Mouse (Mus musculus) embryonic fibroblast, embryonic 13.5 days (primary cell): ENCODE measurements around the gene Srsf6. TPM values are rescaled to one million over a fixed set of nuclear protein-coding genes. Genes with fewer than 3 reads are reported as not detected.
"Not testable (repeated sequence)": the region's sequence is repeated elsewhere in the genome, so short reads cannot be mapped to it uniquely, and the experiment has no call there.

Experiments used
- H3K27ac ChIP-seq: 2 replicates; pipeline ENCODE4 v1.5.1; 2012; ENCODE audit warnings: low read length, control low read depth, inconsistent platforms; ENCODE audit not compliant: insufficient read depth
- H3K4me1 ChIP-seq: 2 replicates; pipeline ENCODE4 v1.6.1; 2011; ENCODE audit warnings: low read length; ENCODE audit not compliant: control insufficient read depth, insufficient read depth
- H3K4me3 ChIP-seq: 2 replicates; pipeline ENCODE4 v1.5.1; 2011; ENCODE audit warnings: mild to moderate bottlenecking, control low read depth, low read length; ENCODE audit not compliant: insufficient read depth
- CTCF ChIP-seq: IDR thresholded peaks from 2 replicates; pipeline ENCODE4 v1.5.1; 2011; ENCODE audit warnings: mild to moderate bottlenecking, control low read depth, low read length, moderate library complexity, borderline replicate concordance; ENCODE audit not compliant: insufficient read depth
- POLR2A ChIP-seq: IDR thresholded peaks from 2 replicates; pipeline ENCODE4 v1.6.1; 2011; ENCODE audit warnings: low read depth, mild to moderate bottlenecking, control low read depth, low read length, moderate library complexity
- polyA plus RNA-seq: library from polyadenylated mRNA; stranded (reverse); fragments of >200 nt; gene quantifications from 2 replicates; pipeline ENCODE4 v1.2.4, GENCODE M21; 2011; ENCODE audit warnings: low read depth; ENCODE audit not compliant: missing spikeins, insufficient read length

Srsf6 gene
- 198 and 232 TPM in 2 replicates for polyA plus RNA-seq

- TF ChIP-seq CTCF (no peak), POLR2A (peak; percentile 89)
- peak within 1 kb of the TSS; percentile 87 for H3K27ac ChIP-seq
- H3K4me1 ChIP-seq = peaks cover 2% of the 10 kb centered on the region
- peak within 1 kb of the TSS; percentile 95 for H3K4me3 ChIP-seq
Observed at GRCm38 (mm10) chr2:162931123-162931673, at the start of gene Srsf6. Gene Srsf6 (plus strand): TSS chr2:162931528.

GRCm38 (mm10) chr2:162884101-162884500, 47.2 kb upstream of the Srsf6 start:
- Histone ChIP-seq H3K27ac (no peak overlapping the region), H3K4me1 (no peaks in the 10 kb centered on the region), H3K4me3 (no peak overlapping the region)
- TF ChIP-seq CTCF (no peak), POLR2A (no peak)

GRCm38 (mm10) chr2:162887121-162887520, 44.2 kb upstream of the Srsf6 start:
- Histone ChIP-seq H3K27ac (no peak overlapping the region), H3K4me1 (no peaks in the 10 kb centered on the region), H3K4me3 (no peak overlapping the region)
- TF ChIP-seq CTCF (no peak), POLR2A (no peak)

- H3K27ac ChIP-seq = no peak overlapping the region
- TF ChIP-seq CTCF (no peak), POLR2A (no peak)
- H3K4me1 ChIP-seq = no peaks in the 10 kb centered on the region
- H3K4me3 ChIP-seq = no peak overlapping the region
Observed at GRCm38 (mm10) chr2:162888677-162889076, 42.7 kb upstream of the Srsf6 start.

GRCm38 (mm10) chr2:162889191-162889590, 42.1 kb upstream of the Srsf6 start:
- TF ChIP-seq POLR2A = no peak
- TF ChIP-seq CTCF = no peak
- Histone ChIP-seq H3K27ac (no peak overlapping the region), H3K4me3 (no peak overlapping the region), H3K4me1 (no peaks in the 10 kb centered on the region)

GRCm38 (mm10) chr2:162889731-162890130, 41.6 kb upstream of the Srsf6 start:
- Histone ChIP-seq H3K4me3 (no peak overlapping the region), H3K4me1 (no peaks in the 10 kb centered on the region), H3K27ac (no peak overlapping the region)
- no peak for TF ChIP-seq POLR2A

GRCm38 (mm10) chr2:162892979-162893378, 38.3 kb upstream of the Srsf6 start:
- H3K4me1 ChIP-seq = not testable (repeated sequence)

GRCm38 (mm10) chr2:162899256-162899655, 32.1 kb upstream of the Srsf6 start:
- H3K4me3 ChIP-seq, H3K4me1 ChIP-seq, H3K27ac ChIP-seq: not testable (repeated sequence)

More at GRCm38 (mm10) chr2:162892979-162893378, 38.3 kb upstream of the Srsf6 start:
- H3K4me3 ChIP-seq, H3K27ac ChIP-seq: not testable (repeated sequence)

GRCm38 (mm10) chr2:162899880-162900589, 31.3 kb upstream of the Srsf6 start:
- no peaks in the 10 kb centered on the region; the same call in 1 of the 2 replicates for H3K4me1 ChIP-seq
- no peak for TF ChIP-seq POLR2A
- TF ChIP-seq CTCF = no peak

GRCm38 (mm10) chr2:162900590-162900916, 30.8 kb upstream of the Srsf6 start:
- H3K4me3 ChIP-seq = no peak overlapping the region
- TF ChIP-seq POLR2A = no peak
- no peak for TF ChIP-seq CTCF
- no peak overlapping the region for H3K27ac ChIP-seq
- H3K4me1 ChIP-seq = no peaks in the 10 kb centered on the region; the same call in 1 of the 2 replicates

More at GRCm38 (mm10) chr2:162899880-162900589, 31.3 kb upstream of the Srsf6 start:
- Histone ChIP-seq H3K4me3 (no peak overlapping the region), H3K27ac (no peak overlapping the region)
